Mouse (Mus musculus) midbrain, postnatal 0 days (tissue): ENCODE results near the gene Hdhd3. TPM values are rescaled to one million over a fixed set of nuclear protein-coding genes. Genes with fewer than 3 reads are reported as not detected.
A peak's percentile ranks its signal among the peaks of the same experiment; 100 is the strongest.

Source experiments
- ATAC-seq: fragments of 200-750 bp; cut with Nextera tagmentation; 2 replicates; pipeline ENCODE4 v1.8.0; 2017; ENCODE audit warnings: moderate number of reproducible peaks, mild to moderate bottlenecking, moderate TSS enrichment, moderate library complexity; ENCODE audit not compliant: low FRiP score
- DNase-seq: peaks from one replicate; pipeline ENCODE4 v3.0.0-alpha.2; 2015; ENCODE audit warnings: low spot score
- H3K27ac ChIP-seq: fragments of 300-500 bp; sonication (generic); 2 replicates; pipeline ENCODE4 v1.5.1; 2014; ENCODE audit warnings: low read depth, mild to moderate bottlenecking, low read length, mixed read lengths
- H3K27me3 ChIP-seq: fragments of 300-500 bp; sonication (generic); 2 replicates; pipeline ENCODE4 v1.6.1; 2014; ENCODE audit warnings: low read length, control low read depth, mixed read lengths; ENCODE audit not compliant: insufficient read depth
- H3K36me3 ChIP-seq: fragments of 300-500 bp; sonication (generic); 2 replicates; pipeline ENCODE4 v1.6.1; 2014; ENCODE audit warnings: low read length, control low read depth, mixed read lengths; ENCODE audit not compliant: insufficient read depth
- H3K4me1 ChIP-seq: fragments of 300-500 bp; sonication (generic); 2 replicates; pipeline ENCODE4 v1.6.1; 2014; ENCODE audit warnings: mild to moderate bottlenecking, control low read depth, antibody characterized with exemption, low read length, mixed read lengths; ENCODE audit not compliant: insufficient read depth
- H3K4me2 ChIP-seq: fragments of 300-500 bp; sonication (generic); 2 replicates; pipeline ENCODE4 v1.6.1; 2014; ENCODE audit warnings: low read depth, mild to moderate bottlenecking, low read length, mixed read lengths; ENCODE audit not compliant: poor library complexity, severe bottlenecking
- H3K4me3 ChIP-seq: fragments of 300-500 bp; sonication (generic); 2 replicates; pipeline ENCODE4 v1.5.1; 2014; ENCODE audit warnings: low read depth, mild to moderate bottlenecking, low read length, moderate library complexity
- H3K9ac ChIP-seq: fragments of 300-500 bp; sonication (generic); replicated peaks from 2 replicates; pipeline ENCODE4 v1.6.1; 2014; ENCODE audit warnings: mild to moderate bottlenecking, low read length, moderate library complexity, mixed read lengths; ENCODE audit not compliant: poor library complexity, severe bottlenecking
- H3K9me3 ChIP-seq: fragments of 300-500 bp; sonication (generic); 2 replicates; pipeline ENCODE4 v1.6.1; 2016; ENCODE audit warnings: low read length, control low read depth
- CTCF ChIP-seq: IDR thresholded peaks from 2 replicates; pipeline ENCODE4 v1.5.1; 2016; ENCODE audit warnings: antibody characterized with exemption, mild to moderate bottlenecking
- WGBS: fragments of 180-500 bp; shearing (Covaris S2); extraction: QIAGEN DNeasy Blood & Tissue Kit; methylation state at CpG from one replicate; pipeline ENCODE4 v1.1.7; 2014; 5-methylcytosine and 5-hydroxymethylcytosine counted together
- polyA plus RNA-seq: library from polyadenylated mRNA; unstranded; fragments of >200 nt; fragmentation: Nextera tagmentation; extraction: Ambion mirVana; gene quantifications from 2 replicates; pipeline ENCODE4 v1.2.1, GENCODE M21; 2015
- total RNA-seq: library from RNA; depleted of rRNA; stranded (reverse); fragments of >200 nt; gene quantifications from 2 replicates; pipeline ENCODE4 v1.2.3, GENCODE M21; 2014

The Hdhd3 gene
- total and polyA plus RNA-seq, 2 experiments from 2014 or later, result 2.9 to 4.9 TPM

DNA sequence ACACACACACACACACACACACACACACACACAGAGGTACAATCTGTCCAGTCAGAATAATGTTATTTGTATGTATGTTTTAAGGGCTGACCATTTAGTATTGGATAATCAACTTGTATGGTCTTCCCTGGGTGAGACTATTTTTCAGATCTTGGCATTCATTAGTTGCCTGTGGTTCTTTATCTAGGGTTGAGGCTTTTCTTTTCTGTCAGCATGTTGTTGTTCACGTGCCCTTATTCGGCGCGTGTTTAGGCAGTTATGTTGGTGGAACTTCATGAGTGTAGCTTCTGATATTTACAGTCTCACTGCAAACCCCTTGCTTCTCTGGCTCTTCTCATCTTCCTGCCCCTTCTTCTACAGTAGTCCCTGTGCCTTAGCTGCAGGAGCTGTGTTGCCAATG lies 24.4 kb upstream of the Hdhd3 start:
- Histone ChIP-seq H3K9me3 (no peaks in the 10 kb centered on the region), H3K9ac (no peak overlapping the region), H3K4me2 (no peak overlapping the region), H3K27ac (no peak overlapping the region), H3K36me3 (no peaks in the 10 kb centered on the region), H3K27me3 (no peaks in the 10 kb centered on the region), H3K4me3 (no peak overlapping the region), H3K4me1 (no peaks in the 10 kb centered on the region)
- TF ChIP-seq CTCF, result no peak
- whole genome bisulfite sequencing, result 82% methylated on average over 4 of the region's 4 CpGs
- no peak for ATAC-seq
- no peak for DNase-seq

DNA sequence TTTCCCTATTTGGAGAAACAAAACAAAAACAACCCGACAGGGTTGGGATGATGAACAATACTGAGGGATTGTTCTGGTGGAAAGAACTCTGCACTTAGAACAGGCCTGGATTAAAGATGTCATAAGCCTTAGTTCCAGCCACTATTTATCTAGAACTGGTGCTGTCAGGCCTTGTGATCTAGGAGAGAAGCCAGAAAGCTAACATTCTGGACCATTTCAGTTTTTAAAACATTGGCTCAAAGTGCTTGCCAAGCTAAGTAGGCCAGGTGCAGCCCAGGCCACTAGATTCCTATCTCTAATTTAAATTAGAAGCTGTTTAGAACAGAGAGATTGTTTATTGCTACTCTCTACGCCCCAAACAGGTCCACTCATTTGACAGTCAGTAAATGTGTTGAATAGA lies 23.0 kb upstream of the Hdhd3 start:
- H3K4me2 ChIP-seq, result no peak overlapping the region
- H3K9me3 ChIP-seq, result no peaks in the 10 kb centered on the region
- no peak for DNase-seq
- WGBS, result 73% methylated on average over 2 of the region's 2 CpGs
- no peak overlapping the region for H3K27ac ChIP-seq
- no peak overlapping the region for H3K9ac ChIP-seq
- H3K36me3 ChIP-seq, result no peaks in the 10 kb centered on the region
- no peaks in the 10 kb centered on the region for H3K4me1 ChIP-seq
- H3K27me3 ChIP-seq, result no peaks in the 10 kb centered on the region
- ATAC-seq, result no peak
- H3K4me3 ChIP-seq, result no peak overlapping the region
- TF ChIP-seq CTCF, result no peak

DNA sequence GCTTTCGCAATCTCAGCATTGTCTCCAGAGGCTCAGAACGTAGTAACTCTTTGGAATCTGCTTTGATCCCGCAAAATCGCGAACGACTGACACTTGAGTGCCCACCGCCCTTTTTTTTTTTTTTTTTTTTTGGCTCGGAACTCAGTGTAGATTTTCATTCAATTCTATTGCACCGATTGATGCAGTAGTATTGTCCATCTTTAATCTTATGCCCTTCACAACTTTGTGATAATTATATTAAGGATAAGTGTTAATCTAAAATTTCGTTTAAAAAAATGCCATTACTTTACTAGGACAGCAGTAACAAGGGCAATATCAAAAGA lies 22.2 kb upstream of the Hdhd3 start:
- no peak for DNase-seq
- no peaks in the 10 kb centered on the region for H3K36me3 ChIP-seq
- peak overlapping the region; percentile 67 for H3K4me2 ChIP-seq
- H3K27me3 ChIP-seq, result no peaks in the 10 kb centered on the region
- peak overlapping the region; percentile 59 for H3K4me3 ChIP-seq
- 2% methylated on average over 10 of the region's 10 CpGs for WGBS
- no peak overlapping the region; the same call in 1 of the 2 replicates for H3K27ac ChIP-seq
- no peak for TF ChIP-seq CTCF
- no peak for ATAC-seq
- no peaks in the 10 kb centered on the region for H3K4me1 ChIP-seq
- peak overlapping the region; percentile 66 for H3K9ac ChIP-seq
- H3K9me3 ChIP-seq, result no peaks in the 10 kb centered on the region

DNA sequence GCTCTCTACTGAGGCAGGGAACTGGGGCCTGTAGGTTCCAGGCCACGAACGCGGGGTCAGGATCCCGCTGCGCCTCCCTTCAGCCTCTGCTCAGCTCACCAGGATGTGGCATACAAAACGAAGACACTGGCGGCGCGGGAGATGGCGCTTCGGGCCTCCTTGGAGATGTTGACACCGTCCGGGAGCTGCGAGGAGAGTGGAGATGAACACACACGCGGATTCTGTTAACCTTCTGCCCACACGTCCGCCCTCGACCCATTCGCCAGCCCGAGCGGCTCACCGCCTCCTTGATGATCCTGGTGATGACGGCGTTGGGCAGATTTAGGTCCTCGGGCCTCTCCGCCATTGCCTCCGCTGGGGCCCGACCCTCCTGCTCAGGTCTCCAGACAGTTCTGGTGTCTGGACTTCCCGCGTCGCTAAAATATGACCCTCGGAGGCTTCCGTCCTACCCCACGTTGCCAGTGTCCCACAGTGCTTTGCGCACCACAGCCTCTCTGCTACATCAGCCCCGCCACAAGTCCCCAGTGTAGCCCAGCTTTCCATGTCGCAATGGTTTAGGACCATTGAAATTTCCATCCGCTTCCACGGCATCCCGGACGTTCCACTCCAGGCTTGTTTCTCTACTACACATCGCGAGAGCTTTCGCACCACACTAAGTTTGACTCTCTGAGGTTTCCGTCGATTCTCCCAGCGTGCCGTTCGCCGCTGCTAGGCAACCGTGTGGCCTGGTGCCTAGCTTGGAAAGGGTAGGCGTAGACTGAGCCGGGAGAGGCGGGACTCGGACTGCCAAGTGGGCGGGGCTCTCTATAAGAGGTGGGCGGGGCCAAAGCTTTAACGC lies 21.6 kb upstream of the Hdhd3 start, which contains the start of the genes Pole3 and 4933430I17Rik:
Pole3 (minus strand) TSS at position 418 of the 838 bp plus-strand sequence.
4933430I17Rik (plus strand) TSS at position 719 of the 838 bp plus-strand sequence.
- Histone ChIP-seq H3K4me3 (peak within 1 kb of the TSS; percentile 59), H3K27me3 (no peaks in the 10 kb centered on the region)
- TF ChIP-seq CTCF, result no peak

DNA sequence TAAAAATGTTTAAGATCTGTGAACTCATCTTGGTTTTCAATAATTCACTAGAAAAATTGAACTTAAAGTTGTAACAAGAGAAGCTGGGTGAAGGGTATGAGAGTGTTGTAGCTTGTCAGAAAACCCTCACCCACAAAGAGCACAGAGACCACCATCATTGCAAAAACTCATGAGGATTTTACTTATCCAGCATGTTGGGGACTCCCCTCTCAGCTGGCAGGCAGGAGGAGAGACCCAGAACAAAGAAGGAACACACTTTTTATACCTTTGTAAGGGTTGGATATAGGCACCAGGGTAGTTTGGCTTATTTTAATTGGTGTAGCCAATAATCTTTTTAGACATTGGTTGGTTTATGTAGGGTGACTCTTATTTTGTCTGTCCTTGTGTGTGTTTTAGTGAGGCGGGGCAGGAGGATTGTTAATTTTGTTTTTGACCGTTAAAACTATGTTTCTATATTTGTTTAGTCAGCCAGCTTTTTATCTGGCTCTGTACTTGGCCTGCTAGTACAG lies 17.7 kb upstream of the Hdhd3 start:
- no peak for TF ChIP-seq CTCF
- WGBS, result 90% methylated on average over 2 of the region's 2 CpGs
- Histone ChIP-seq H3K9ac (no peak overlapping the region), H3K27ac (no peak overlapping the region), H3K36me3 (no peaks in the 10 kb centered on the region), H3K9me3 (no peaks in the 10 kb centered on the region), H3K4me1 (peaks cover 11% of the 10 kb centered on the region), H3K4me2 (no peak overlapping the region), H3K27me3 (no peaks in the 10 kb centered on the region), H3K4me3 (no peak overlapping the region)
- ATAC-seq (no peak), DNase-seq (no peak)

More for the DNA sequence above, 21.6 kb upstream of the Hdhd3 start, which contains the start of the genes Pole3 and 4933430I17Rik:
- DNase-seq, result peak; percentile 99
- ATAC-seq, result peak; percentile 98
- Histone ChIP-seq H3K9ac (peak within 1 kb of the TSS; percentile 66), H3K4me1 (no peaks in the 10 kb centered on the region), H3K4me2 (peak within 1 kb of the TSS; percentile 67), H3K9me3 (no peaks in the 10 kb centered on the region), H3K27ac (peak within 1 kb of the TSS; percentile 91), H3K36me3 (no peaks in the 10 kb centered on the region)
- under 1% methylated on average over 59 of the region's 59 CpGs for WGBS

DNA sequence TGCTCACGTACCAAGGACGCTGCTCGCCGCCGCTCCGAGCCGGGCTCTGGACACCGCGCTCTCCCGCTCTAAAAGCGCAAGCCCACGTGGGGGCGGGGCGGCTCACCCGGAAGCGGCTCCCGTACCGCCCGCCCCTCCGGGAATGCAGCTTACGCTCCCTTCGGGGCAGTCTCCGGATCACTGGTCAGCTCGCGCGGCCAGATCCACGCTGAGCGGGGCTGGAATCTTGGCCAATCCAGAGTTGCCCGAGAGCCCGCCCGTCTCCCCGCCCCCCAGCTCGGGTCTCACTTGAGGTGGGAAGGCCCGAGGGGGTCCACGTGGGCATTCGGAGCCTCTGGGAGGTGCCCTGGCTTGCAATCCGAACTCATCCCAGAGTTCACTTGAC lies 16.6 kb upstream of the Hdhd3 start, which contains the start of gene Alad:
Alad (minus strand) TSS at position 70 of the 385 bp plus-strand sequence.
- peak; percentile 66 for ATAC-seq
- Histone ChIP-seq H3K4me3 (peak within 1 kb of the TSS; percentile 81), H3K27me3 (no peaks in the 10 kb centered on the region), H3K27ac (peak within 1 kb of the TSS; percentile 74), H3K9ac (peak within 1 kb of the TSS; percentile 72), H3K4me2 (peak within 1 kb of the TSS; percentile 66), H3K4me1 (peaks cover 11% of the 10 kb centered on the region), H3K9me3 (no peaks in the 10 kb centered on the region), H3K36me3 (no peaks in the 10 kb centered on the region)
- peak; percentile 84 for DNase-seq
- no peak for TF ChIP-seq CTCF
- WGBS, result under 1% methylated on average over 36 of the region's 37 CpGs
